Mouse (Mus musculus): ENCODE measurements around the gene Lhfp. TPM values are rescaled to one million over a fixed set of nuclear protein-coding genes. Genes with fewer than 3 reads are reported as not detected.

Gene Lhfp
- polyA plus RNA-seq, 1 experiment from 2014 or later: 39.9 TPM

DNA sequence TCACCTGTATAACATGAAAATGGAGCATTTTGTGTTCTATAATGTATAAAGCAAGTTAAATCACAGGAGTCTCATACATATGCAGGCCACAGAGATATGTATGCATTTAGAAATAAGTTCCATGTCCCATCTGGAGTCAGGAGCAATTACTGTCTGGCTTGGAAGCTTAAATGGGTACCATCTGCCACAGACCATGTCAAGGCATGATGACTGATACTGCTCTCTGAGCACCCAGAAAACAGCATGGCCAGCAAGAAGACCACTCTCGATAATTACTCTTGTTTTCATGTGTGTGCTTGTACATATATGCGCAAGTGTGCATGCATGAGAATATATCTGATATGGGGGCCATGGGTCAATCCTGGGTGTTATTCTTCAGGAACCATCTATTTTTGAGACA, 269.3 kb downstream of the Lhfp start:
- H3K4me1 ChIP-seq (replicated peaks; ENCODE audit: control insufficient read depth, insufficient read depth, low read length): no peaks in the 10 kb centered on the region
- DNase-seq (ENCODE audit: low spot score) (no peak), ATAC-seq (replicated peaks; ENCODE audit: low FRiP score, low TSS enrichment, low read depth) (no peak)
- 92% methylated on average over 2 of the region's 2 CpGs for WGBS
- no peaks in the 10 kb centered on the region for H3K9me3 ChIP-seq (ENCODE audit: control insufficient read depth, low read length)
- no peak overlapping the region for H3K27ac ChIP-seq (ENCODE audit: low read depth)
- H3K27me3 ChIP-seq (replicated peaks; ENCODE audit: control insufficient read depth, insufficient read depth, low read length): no peaks in the 10 kb centered on the region
- no peak overlapping the region for H3K9ac ChIP-seq (ENCODE audit: low read length)
- no peak overlapping the region for H3K4me3 ChIP-seq (ENCODE audit: low read depth, low read length)
- no peak overlapping the region for H3K4me2 ChIP-seq (ENCODE audit: low read length)
- no peaks in the 10 kb centered on the region for H3K36me3 ChIP-seq (ENCODE audit: control insufficient read depth, insufficient read depth, low read length)

Other genes with a start within 250 kb of the Lhfp start
- gene Cog6, start 24.3 kb upstream of the Lhfp start, polyA plus RNA-seq (2014; fragmentation: Nextera tagmentation; extraction: Ambion mirVana): 40.0 and 42.4 TPM in 2 replicates